Mouse (Mus musculus): Measurements from ENCODE around the gene Prr5. TPM values are rescaled to one million over a fixed set of nuclear protein-coding genes. Genes with fewer than 3 reads are reported as not detected.
A peak's percentile ranks its signal among the peaks of the same experiment; 100 is the strongest.

The Prr5 gene
- polyA plus RNA-seq, 1 experiment from 2014 or later = 9.2 TPM

DNA sequence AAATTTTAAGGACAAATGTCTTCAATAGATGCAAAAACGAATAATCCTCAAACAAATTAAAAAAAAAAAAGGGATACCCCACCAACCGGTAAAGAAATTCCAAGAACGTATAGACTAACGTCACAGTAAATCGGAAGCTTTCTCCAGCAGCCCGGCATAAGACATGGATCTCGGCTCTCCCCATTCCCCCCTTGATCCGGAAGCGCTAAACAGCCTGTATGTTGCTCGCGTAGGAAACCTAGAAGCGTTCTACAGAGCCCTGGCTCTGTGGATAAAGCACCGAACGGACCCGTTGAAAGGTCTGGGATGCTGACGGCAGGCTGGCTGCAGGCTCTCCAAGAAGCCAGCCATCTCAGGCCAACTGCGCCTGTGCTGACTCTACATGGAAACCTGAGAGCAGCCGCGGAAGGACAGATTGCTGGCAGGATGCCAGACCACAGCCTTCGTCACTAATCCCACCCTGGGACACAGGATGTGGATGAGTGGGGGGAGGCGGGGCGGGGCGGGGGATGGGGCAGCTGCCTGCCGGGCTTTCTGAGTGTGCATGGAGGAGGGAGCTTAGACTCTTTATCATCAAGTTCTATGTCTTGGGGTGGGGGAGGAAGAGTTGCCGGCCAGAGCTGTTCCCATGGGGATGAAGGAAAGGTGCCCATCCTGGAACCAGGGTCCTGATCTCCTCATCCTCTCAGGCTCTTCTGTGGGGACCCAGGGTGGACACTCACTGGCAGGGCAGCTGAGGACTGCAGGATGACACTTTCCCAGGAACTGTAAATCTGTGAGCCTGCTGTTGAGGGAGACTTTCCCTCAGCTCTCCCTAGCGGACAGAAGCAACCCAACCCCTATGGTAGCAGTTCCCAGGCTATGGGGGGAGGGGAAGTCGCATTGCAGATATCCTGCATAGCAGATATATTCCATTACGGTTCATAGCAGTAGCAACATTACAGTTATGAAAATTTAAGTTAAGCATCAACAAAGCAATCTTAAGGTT, 15.1 kb upstream of the Prr5 start:
- peak overlapping the region; percentile 74 for H3K27ac ChIP-seq (ENCODE audit: low read length)
- no peaks in the 10 kb centered on the region for H3K9me3 ChIP-seq (ENCODE audit: low read length)
- H3K4me3 ChIP-seq (ENCODE audit: low read depth, low read length) = peak overlapping the region; percentile 16; the same call in 1 of the 2 replicates
- no peak for TF ChIP-seq EP300 (IDR thresholded peaks at IDR 0.05)
- TF ChIP-seq CTCF (IDR thresholded peaks at IDR 0.05) = peak; percentile 62
- 3% methylated on average over 26 of the region's 28 CpGs for WGBS
- H3K4me2 ChIP-seq (replicated peaks; ENCODE audit: low read depth, low read length) = peak overlapping the region; percentile 55
- peak; percentile 90 for DNase-seq (ENCODE audit: low spot score)
- peak; percentile 93 for ATAC-seq
- H3K36me3 ChIP-seq (ENCODE audit: insufficient read depth, low read length) = no peaks in the 10 kb centered on the region
- 0 out of 2 replicates have a peak overlapping the region, but pooled peaks have one; percentile 26 for H3K9ac ChIP-seq (replicated peaks; ENCODE audit: low read depth)
- H3K4me1 ChIP-seq (ENCODE audit: insufficient read depth, low read depth, low read length) = peaks cover 5% of the 10 kb centered on the region; the same call in 1 of the 2 replicates
- H3K27me3 ChIP-seq (replicated peaks; ENCODE audit: insufficient read depth, low read length) = no peaks in the 10 kb centered on the region

DNA sequence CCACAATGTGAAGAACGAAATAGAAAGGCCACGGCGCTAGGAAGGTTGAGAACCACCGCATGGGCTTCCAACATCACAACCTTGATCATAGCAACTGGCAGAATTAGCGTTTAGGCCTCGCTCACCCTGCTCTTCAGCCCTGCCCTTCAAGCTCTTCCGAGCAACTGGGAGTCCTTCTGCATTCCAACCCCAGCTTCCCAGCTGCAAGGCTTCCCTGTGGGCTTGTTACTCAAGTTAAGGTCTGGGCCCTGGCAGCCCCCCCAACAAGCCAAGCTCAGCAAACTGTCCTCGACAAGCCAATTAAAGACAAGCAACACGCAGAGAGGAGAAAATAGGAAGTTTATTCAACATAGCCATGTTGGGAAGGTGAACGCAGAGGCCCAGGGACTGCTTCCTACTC, 14.4 kb upstream of the Prr5 start:
- Histone ChIP-seq H3K36me3 (ENCODE audit: insufficient read depth, low read length) (no peaks in the 10 kb centered on the region), H3K27me3 (replicated peaks; ENCODE audit: insufficient read depth, low read length) (no peaks in the 10 kb centered on the region), H3K4me2 (replicated peaks; ENCODE audit: low read depth, low read length) (no peak overlapping the region), H3K4me1 (ENCODE audit: insufficient read depth, low read depth, low read length) (peaks cover 5% of the 10 kb centered on the region; the same call in 1 of the 2 replicates), H3K4me3 (ENCODE audit: low read depth, low read length) (no peak overlapping the region), H3K9me3 (ENCODE audit: low read length) (no peaks in the 10 kb centered on the region), H3K9ac (replicated peaks; ENCODE audit: low read depth) (no peak overlapping the region), H3K27ac (ENCODE audit: low read length) (peak overlapping the region; percentile 74)
- ATAC-seq (no peak), DNase-seq (ENCODE audit: low spot score) (peak; percentile 26)
- TF ChIP-seq EP300 (IDR thresholded peaks at IDR 0.05) (no peak), CTCF (IDR thresholded peaks at IDR 0.05) (no peak)
- 44% methylated on average over 10 of the region's 10 CpGs for WGBS

DNA sequence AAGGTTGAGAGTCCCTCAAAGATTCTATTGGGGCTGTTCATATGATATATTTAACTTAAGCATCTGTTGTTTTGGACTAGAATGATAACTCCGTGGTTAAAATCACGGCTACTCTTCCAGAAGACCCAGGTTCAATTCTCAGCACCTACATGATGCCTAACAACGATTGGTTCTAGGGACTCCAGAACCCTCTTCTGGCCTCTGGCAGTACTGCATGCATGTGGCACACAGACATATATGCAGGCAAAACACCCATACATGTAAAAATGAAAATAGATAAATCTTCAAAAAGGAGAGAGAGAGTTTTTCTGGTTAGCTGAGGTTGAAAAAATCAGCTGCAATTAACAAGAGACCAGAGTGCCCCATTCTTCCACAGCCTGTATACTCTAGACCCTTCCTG, 12.7 kb upstream of the Prr5 start:
- DNase-seq (ENCODE audit: low spot score) = no peak
- H3K36me3 ChIP-seq (ENCODE audit: insufficient read depth, low read length) = no peaks in the 10 kb centered on the region
- no peak for ATAC-seq
- H3K27ac ChIP-seq (ENCODE audit: low read length) = no peak overlapping the region
- H3K4me3 ChIP-seq (ENCODE audit: low read depth, low read length) = no peak overlapping the region
- H3K9ac ChIP-seq (replicated peaks; ENCODE audit: low read depth) = no peak overlapping the region
- peaks cover 5% of the 10 kb centered on the region; the same call in 1 of the 2 replicates for H3K4me1 ChIP-seq (ENCODE audit: insufficient read depth, low read depth, low read length)
- TF ChIP-seq CTCF (IDR thresholded peaks at IDR 0.05) = peak; percentile 26; the same call in 1 of the 2 replicates
- TF ChIP-seq EP300 (IDR thresholded peaks at IDR 0.05) = no peak
- no peak overlapping the region for H3K4me2 ChIP-seq (replicated peaks; ENCODE audit: low read depth, low read length)
- H3K9me3 ChIP-seq (ENCODE audit: low read length) = no peaks in the 10 kb centered on the region
- no peaks in the 10 kb centered on the region for H3K27me3 ChIP-seq (replicated peaks; ENCODE audit: insufficient read depth, low read length)
- 94% methylated on average over 3 of the region's 3 CpGs for WGBS

DNA sequence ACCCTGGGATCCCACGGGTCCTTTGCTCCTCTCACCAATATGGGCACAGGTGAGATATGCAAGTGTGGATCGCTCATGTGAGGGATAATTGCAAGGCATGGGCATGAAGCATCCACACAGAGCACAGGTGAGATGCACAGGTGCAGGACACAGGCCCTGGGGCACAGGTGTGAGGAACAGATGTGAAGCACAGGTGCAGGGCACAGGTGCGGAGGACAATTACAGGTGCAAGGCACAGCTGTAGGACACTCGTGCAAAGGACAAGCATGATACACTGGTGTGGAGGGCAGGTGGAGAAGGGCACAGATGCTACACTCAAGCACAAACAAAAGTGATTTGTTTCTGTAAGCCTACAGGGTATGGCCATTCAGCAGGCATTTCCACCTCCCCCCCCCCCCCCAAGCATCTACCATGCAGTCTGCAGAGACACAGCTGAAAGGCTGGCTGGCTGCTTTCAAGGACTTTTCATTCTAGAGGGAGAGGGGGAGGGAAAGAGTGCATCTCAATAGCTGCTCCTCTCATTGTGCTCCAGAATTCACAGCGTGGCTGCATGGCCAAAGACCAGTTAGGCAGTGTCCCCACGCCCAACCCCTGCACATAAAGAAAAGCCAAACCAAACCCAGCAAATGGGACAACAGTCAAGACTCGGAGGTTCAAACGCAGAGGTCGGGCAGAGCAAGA, 11.9 kb upstream of the Prr5 start:
- Histone ChIP-seq H3K36me3 (ENCODE audit: insufficient read depth, low read length) (no peaks in the 10 kb centered on the region), H3K4me3 (ENCODE audit: low read depth, low read length) (no peak overlapping the region), H3K9ac (replicated peaks; ENCODE audit: low read depth) (no peak overlapping the region), H3K9me3 (ENCODE audit: low read length) (no peaks in the 10 kb centered on the region), H3K4me1 (ENCODE audit: insufficient read depth, low read depth, low read length) (peaks cover 5% of the 10 kb centered on the region; the same call in 1 of the 2 replicates), H3K27ac (ENCODE audit: low read length) (no peak overlapping the region), H3K4me2 (replicated peaks; ENCODE audit: low read depth, low read length) (no peak overlapping the region), H3K27me3 (replicated peaks; ENCODE audit: insufficient read depth, low read length) (no peaks in the 10 kb centered on the region)
- ATAC-seq (no peak), DNase-seq (ENCODE audit: low spot score) (no peak)
- TF ChIP-seq EP300 (IDR thresholded peaks at IDR 0.05) = no peak
- no peak for TF ChIP-seq CTCF (IDR thresholded peaks at IDR 0.05)
- WGBS = 67% methylated on average over 9 of the region's 9 CpGs

DNA sequence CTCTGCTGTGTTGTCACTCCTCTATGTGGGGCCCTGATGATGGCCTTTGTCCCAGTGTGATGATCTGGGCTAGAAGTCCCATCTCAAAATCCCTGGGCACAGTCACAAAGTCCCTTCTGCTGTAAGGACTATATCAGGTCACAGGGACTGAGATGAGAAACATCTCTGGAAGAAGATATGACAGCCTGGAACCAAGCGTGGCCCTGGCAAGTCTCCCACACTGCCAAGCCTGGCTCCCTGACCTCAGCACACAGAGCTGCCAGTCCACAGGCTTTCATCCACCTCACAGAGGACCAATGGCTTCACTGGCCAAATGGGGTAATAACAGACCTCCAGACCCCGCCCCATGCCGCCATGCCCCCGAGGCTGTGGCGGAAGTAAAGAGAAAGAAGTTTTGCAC, 10.8 kb upstream of the Prr5 start:
- TF ChIP-seq EP300 (IDR thresholded peaks at IDR 0.05) = no peak
- TF ChIP-seq CTCF (IDR thresholded peaks at IDR 0.05) = no peak
- 84% methylated on average over 5 of the region's 5 CpGs for whole genome bisulfite sequencing
- DNase-seq (ENCODE audit: low spot score) (no peak), ATAC-seq (no peak)
- Histone ChIP-seq H3K4me1 (ENCODE audit: insufficient read depth, low read depth, low read length) (peaks cover 5% of the 10 kb centered on the region; the same call in 1 of the 2 replicates), H3K27me3 (replicated peaks; ENCODE audit: insufficient read depth, low read length) (no peaks in the 10 kb centered on the region), H3K9me3 (ENCODE audit: low read length) (no peaks in the 10 kb centered on the region), H3K36me3 (ENCODE audit: insufficient read depth, low read length) (no peaks in the 10 kb centered on the region), H3K27ac (ENCODE audit: low read length) (no peak overlapping the region), H3K4me3 (ENCODE audit: low read depth, low read length) (no peak overlapping the region), H3K4me2 (replicated peaks; ENCODE audit: low read depth, low read length) (no peak overlapping the region), H3K9ac (replicated peaks; ENCODE audit: low read depth) (no peak overlapping the region)

DNA sequence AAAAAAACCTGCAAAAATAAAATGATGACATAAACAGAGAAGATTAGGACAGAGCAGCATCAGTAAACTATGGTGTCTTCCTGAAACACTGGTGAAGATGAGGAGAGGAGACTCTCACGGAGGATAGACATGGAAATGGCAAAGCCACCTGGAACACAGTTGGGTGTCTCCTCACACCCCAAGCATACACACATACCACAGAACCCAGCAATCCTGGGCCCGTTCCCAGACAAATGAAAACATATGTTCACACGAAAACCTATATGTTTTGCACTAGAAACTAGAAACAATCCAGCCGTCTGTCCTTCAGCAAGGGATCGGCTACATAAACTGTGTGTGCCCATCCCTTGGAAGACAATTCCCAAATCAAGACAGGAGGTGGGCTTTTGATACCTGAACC, 9.6 kb upstream of the Prr5 start:
- no peaks in the 10 kb centered on the region for H3K9me3 ChIP-seq (ENCODE audit: low read length)
- no peak overlapping the region for H3K9ac ChIP-seq (replicated peaks; ENCODE audit: low read depth)
- DNase-seq (ENCODE audit: low spot score) (no peak), ATAC-seq (no peak)
- H3K27me3 ChIP-seq (replicated peaks; ENCODE audit: insufficient read depth, low read length) = no peaks in the 10 kb centered on the region
- no peak for TF ChIP-seq CTCF (IDR thresholded peaks at IDR 0.05)
- no peak for TF ChIP-seq EP300 (IDR thresholded peaks at IDR 0.05)
- no peaks in the 10 kb centered on the region for H3K4me1 ChIP-seq (ENCODE audit: insufficient read depth, low read depth, low read length)
- H3K36me3 ChIP-seq (ENCODE audit: insufficient read depth, low read length) = no peaks in the 10 kb centered on the region
- WGBS = 84% methylated on average over 5 of the region's 5 CpGs
- no peak overlapping the region for H3K4me3 ChIP-seq (ENCODE audit: low read depth, low read length)
- no peak overlapping the region for H3K4me2 ChIP-seq (replicated peaks; ENCODE audit: low read depth, low read length)
- no peak overlapping the region for H3K27ac ChIP-seq (ENCODE audit: low read length)
